Mouse (Mus musculus): ENCODE measurements at regions not wholly inside any gene's neighbourhood (a gene's known extent, or its start where the extent isn't known, plus 50 kb on each side); places are given as distances from the start of the nearest gene placed in this dataset.

- no peak for DNase-seq
These were observed 232.0 kb upstream of the Mpped2 start for GRCm38 (mm10) chr2:106461021-106461420.

DNA sequence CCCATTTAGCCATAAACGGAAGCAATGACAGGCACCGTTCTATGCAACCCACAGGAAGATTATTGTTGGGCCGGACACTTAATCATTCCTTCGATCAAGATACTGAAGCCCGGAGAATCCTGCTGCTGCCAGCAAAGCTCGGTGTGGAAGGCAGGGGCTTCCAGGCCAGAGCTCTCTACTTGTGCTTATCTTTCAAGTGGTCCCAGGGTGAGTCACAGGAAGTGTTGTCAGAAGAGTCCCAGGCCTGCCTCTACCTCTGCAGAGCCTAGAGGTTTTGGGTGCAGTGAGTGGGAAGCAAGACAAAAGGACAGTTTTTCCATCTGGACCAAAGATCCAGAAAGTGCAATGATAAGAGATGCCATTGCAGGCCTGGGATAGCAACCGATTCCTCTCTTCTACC lies 231.6 kb upstream of the Mpped2 start:
- DNase-seq: no peak

- DNase-seq: no peak
These were observed 231.0 kb upstream of the Mpped2 start for GRCm38 (mm10) chr2:106461973-106462637.

- DNase-seq: peak; percentile 55
These were observed 228.0 kb upstream of the Mpped2 start for GRCm38 (mm10) chr2:106465055-106465454.

GRCm38 (mm10) chr2:106465831-106466230 lies 227.2 kb upstream of the Mpped2 start:
- no peak for DNase-seq

- peak; percentile 96 for DNase-seq
These were observed 223.9 kb upstream of the Mpped2 start for GRCm38 (mm10) chr2:106469196-106469595.

DNA sequence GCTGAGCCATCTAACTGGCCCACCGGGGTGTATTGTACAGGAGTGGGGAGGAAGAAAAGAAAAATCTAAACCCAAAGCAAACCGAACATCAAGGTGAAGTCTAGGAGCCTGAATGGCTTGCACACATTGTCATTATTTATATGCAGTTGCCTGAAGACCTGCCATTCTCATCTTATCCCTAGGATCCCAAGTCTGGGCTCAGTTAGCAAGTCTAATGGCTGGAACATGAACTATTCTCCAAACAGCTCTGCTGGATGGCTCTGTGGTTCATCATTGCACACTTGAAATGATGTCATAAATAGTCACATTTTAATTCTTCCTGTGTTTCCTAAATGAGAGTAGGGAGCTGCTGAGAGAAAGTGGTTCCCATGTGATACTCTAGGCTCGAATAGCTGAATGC lies 219.6 kb upstream of the Mpped2 start:
- DNase-seq: no peak

- no peak for DNase-seq
These were observed 215.1 kb upstream of the Mpped2 start for GRCm38 (mm10) chr2:106477991-106478390.

DNA sequence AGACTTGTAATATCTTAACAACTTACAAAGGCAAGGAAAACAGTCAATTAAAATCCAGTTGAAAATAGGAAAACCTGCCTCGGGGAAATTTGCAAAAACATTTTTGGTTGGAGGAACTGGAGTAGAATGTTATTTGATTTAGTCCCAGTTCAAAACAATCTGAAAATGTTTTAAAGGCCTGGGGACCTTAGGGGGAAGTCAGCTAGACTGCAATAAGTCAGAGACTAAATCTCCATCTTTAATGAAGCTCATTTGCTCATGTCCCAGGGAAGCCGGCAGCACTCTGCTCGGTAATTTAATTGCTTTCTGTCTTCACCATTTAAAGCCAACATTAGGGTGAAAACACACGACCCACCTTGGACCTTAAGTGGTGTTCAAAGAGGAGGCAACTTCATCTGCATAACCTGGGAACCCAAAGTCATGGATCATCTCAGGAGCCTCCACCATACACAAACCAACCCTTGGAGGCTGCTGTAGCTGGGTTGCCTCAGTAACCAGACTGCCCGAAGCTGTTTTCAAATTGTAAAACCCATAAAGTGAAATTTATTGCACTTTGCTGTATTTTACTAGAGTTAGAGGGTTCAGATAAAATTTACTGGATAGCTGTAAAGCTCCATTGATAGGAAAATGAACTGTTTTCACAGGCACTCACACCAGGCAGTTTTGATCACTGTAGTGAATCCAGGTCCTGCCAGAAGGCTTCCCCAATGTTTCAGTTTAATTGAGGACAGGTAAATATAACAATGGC lies 205.6 kb upstream of the Mpped2 start:
- DNase-seq: no peak

DNA sequence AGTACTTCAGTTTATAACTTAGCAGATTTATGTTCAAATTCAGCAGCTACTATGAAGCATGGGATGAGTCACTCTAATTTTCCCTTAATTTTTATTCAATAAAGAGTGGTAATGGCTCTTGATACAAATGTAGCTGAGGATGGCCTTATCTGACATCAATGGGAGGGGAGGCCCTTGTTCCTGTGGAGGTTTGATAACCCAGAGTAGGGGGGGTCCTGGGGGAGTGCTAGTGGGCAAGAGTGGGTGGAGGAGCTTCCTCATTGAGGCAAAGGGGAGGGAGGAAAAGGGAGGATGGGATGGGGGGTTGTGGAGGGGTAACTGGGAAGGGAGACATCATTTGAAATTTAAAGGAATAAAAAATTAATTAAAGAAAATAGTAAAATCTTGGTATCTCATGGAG lies 194.3 kb upstream of the Mpped2 start:
- DNase-seq: no peak

GRCm38 (mm10) chr2:106499227-106499928 lies 193.7 kb upstream of the Mpped2 start:
- DNase-seq: peak; percentile 86

DNA sequence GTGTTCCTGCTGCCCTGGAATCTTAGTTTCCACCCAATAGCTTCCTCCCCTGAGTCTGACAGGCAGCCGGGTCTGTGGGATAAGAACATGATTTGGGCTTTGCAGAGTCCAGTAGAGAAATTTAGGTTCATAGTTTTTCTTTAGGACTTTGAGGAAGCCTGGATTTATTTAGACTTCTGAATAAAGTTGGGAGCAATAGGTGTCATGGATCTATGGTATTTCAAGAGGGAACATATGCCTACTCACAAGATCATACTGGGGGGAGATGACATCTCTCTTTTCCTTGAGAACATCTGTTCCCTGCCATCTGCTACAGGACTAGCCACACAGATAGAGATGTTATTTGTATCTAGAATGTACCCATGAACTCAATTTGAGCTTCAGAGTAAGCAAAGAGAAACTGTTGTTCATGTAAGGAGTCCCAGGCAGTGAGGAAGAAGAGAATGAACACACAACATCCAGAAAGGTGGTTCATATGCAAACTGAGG lies 188.1 kb upstream of the Mpped2 start:
- peak; percentile 16 for DNase-seq

DNA sequence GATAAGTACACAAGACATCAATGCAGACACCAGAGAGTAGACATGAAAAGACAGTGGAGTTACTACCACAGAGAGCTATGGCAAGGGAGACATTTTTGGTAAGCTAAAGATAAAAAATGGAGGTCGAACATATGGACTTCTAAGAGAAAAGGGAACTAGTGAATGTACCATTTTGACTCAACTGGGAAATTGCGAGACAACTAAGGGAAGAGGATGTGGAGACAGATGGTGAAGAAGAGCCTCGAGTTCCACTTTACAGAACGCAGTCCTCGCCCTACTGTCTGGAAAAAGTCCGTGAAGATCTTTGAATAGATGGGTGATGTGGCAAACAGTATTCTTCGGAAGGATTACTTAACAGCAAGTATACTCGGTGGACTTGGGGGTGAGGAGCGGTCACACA lies 181.2 kb upstream of the Mpped2 start:
- peak; percentile 45 for DNase-seq

DNA sequence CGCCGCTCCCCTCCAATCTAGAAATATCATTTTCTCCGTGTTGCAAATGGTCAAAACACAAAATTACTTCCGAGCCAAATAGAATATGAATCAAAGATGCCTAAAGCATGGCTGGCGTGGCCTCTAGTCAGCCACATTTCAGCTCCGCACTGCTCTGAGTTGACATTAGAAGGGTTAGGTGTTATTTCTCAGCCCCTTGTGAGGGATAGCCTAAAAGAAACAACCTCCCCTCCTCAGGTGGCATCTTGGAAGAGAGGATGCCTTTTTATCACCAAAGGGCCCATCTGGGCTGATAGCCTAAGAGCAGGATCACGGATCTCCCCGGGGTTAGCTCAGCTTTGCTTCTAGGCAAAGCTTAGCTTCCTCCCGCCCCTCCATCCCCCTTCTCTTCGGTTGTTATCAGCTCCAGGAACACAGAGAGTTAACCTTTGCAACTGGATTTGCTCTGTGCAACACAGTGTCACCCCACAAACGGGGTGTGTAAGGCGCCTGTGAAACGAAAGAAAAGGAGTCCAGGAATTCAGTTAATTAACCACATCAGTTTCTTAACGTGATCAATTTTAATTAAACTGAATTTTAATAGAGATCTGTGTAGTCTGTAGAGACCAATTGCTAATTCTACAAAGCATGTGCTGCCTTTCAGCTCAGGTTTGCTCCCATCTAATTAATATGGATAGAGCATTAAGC lies 180.6 kb upstream of the Mpped2 start:
- peak; percentile 49 for DNase-seq

DNA sequence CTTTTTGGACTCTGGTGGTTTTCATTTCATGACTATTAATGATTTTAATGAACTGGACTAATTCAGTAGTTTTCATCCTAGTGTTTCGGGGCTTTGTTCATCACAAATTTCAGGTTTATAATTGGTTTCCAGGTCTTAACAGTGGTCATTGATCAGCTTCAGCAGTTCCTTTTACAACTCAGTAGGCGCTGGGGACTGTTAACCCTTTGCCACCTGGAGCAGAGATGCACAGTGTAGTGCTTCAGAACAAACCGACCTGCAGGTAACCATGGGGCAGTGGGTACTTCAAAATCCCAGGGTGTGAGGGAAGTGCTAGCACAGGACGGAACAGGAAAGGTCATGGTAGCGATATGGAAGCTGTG lies 180.1 kb upstream of the Mpped2 start:
- peak; percentile 23 for DNase-seq

- DNase-seq: peak; percentile 42
These were observed 175.8 kb upstream of the Mpped2 start for GRCm38 (mm10) chr2:106517224-106517623.

GRCm38 (mm10) chr2:106522961-106523360 lies 170.1 kb upstream of the Mpped2 start:
- peak; percentile 51 for DNase-seq

DNA sequence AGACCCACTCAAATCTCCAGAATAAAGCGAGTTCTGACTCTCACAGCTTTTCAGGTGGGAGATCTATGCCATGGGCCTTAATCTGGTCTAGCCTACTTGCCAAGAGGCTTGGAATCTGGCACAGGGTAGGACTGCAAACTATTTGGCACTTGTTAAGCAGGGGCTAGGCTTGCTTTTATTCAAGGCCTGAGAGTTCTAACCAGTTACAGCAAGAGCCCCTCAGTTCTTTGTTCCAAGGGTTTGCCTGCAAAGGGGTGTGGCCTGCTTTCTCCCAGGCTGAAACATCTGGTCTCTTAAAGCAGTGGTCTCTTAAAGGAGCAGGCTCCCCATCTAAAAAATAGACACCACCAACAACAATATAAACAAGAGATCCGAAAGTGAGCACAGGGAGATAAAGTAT lies 166.1 kb upstream of the Mpped2 start:
- DNase-seq: peak; percentile 76

GRCm38 (mm10) chr2:106529247-106529646 lies 163.8 kb upstream of the Mpped2 start:
- DNase-seq: peak; percentile 67

DNA sequence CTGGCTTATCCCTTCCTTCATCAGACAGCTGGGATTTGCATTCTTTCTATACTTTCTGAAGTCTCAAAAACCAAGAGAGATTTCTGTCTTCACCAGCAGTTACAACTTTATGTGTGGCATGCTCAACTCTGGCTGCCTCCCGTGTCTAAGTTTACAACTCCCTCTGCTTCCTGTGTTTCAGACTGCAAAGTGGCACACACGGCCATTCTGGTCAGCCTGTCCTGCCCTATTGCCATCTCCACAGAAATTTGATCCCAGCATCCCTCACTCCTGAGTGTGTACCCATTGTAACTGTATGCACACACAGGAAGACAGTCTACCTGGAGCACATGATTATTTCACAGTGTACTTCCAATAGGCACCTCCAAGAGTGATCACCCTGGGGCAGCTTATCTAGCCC lies 163.3 kb upstream of the Mpped2 start:
- DNase-seq: peak; percentile 78

DNA sequence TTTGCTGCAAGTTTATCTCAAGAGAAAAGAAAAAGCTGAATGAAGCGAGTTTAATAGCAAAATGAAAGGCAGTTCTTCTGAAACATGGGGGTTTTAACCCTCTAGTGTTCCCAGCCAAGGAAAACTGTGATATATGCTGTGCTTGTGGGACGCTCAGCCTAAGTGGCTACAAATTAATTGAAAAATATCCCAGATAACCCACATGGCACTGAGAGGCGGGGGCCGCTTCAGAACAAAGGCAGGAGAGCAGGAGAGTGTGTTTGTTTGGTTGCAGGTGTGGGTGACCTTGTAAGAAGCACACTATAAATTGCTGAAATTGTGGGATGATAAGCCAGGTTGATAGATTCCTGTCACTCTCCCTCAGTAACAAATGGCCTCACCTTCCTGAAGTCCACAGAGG lies 154.7 kb upstream of the Mpped2 start:
- peak; percentile 73 for DNase-seq

DNA sequence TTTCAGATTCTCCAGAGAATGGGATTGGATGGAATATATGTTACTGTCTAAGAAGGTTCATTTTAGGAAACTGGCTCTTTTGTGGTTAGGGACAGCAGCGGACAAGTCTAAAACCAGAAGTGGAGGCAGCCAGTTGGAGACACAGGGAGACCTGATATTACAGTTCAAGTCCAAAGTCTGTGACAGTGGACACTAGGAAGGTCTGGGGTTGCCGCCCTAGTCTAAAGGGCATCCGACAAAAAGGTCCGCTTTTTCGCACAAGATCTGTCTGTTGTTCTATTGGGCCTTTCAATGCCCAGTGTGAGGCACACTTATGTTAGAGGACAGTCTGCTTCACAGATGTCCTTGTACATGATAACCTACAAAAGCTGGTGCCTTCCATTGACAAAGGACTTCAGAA lies 152.9 kb upstream of the Mpped2 start:
- no peak for DNase-seq

- peak; percentile 88 for DNase-seq
These were observed 146.0 kb upstream of the Mpped2 start for GRCm38 (mm10) chr2:106547117-106547516.

Measured in heart, adult 11 months (tissue).